Mouse (Mus musculus) midbrain, postnatal 0 days (tissue): Measurements from ENCODE around the gene Pcdh7. TPM values are rescaled to one million over a fixed set of nuclear protein-coding genes. Genes with fewer than 3 reads are reported as not detected.

Experiments
- ATAC-seq: fragments of 200-750 bp; cut with Nextera tagmentation; 2 replicates; pipeline ENCODE4 v1.8.0; 2017; ENCODE audit warnings: moderate number of reproducible peaks, mild to moderate bottlenecking, moderate TSS enrichment, moderate library complexity; ENCODE audit not compliant: low FRiP score
- DNase-seq: peaks from one replicate; pipeline ENCODE4 v3.0.0-alpha.2; 2015; ENCODE audit warnings: low spot score
- H3K27ac ChIP-seq: fragments of 300-500 bp; sonication (generic); 2 replicates; pipeline ENCODE4 v1.5.1; 2014; ENCODE audit warnings: low read depth, mild to moderate bottlenecking, low read length, mixed read lengths
- H3K27me3 ChIP-seq: fragments of 300-500 bp; sonication (generic); 2 replicates; pipeline ENCODE4 v1.6.1; 2014; ENCODE audit warnings: low read length, control low read depth, mixed read lengths; ENCODE audit not compliant: insufficient read depth
- H3K36me3 ChIP-seq: fragments of 300-500 bp; sonication (generic); 2 replicates; pipeline ENCODE4 v1.6.1; 2014; ENCODE audit warnings: low read length, control low read depth, mixed read lengths; ENCODE audit not compliant: insufficient read depth
- H3K4me1 ChIP-seq: fragments of 300-500 bp; sonication (generic); 2 replicates; pipeline ENCODE4 v1.6.1; 2014; ENCODE audit warnings: mild to moderate bottlenecking, control low read depth, antibody characterized with exemption, low read length, mixed read lengths; ENCODE audit not compliant: insufficient read depth
- H3K4me2 ChIP-seq: fragments of 300-500 bp; sonication (generic); 2 replicates; pipeline ENCODE4 v1.6.1; 2014; ENCODE audit warnings: low read depth, mild to moderate bottlenecking, low read length, mixed read lengths; ENCODE audit not compliant: poor library complexity, severe bottlenecking
- H3K4me3 ChIP-seq: fragments of 300-500 bp; sonication (generic); 2 replicates; pipeline ENCODE4 v1.5.1; 2014; ENCODE audit warnings: low read depth, mild to moderate bottlenecking, low read length, moderate library complexity
- H3K9ac ChIP-seq: fragments of 300-500 bp; sonication (generic); replicated peaks from 2 replicates; pipeline ENCODE4 v1.6.1; 2014; ENCODE audit warnings: mild to moderate bottlenecking, low read length, moderate library complexity, mixed read lengths; ENCODE audit not compliant: poor library complexity, severe bottlenecking
- H3K9me3 ChIP-seq: fragments of 300-500 bp; sonication (generic); 2 replicates; pipeline ENCODE4 v1.6.1; 2016; ENCODE audit warnings: low read length, control low read depth
- CTCF ChIP-seq: IDR thresholded peaks from 2 replicates; pipeline ENCODE4 v1.5.1; 2016; ENCODE audit warnings: antibody characterized with exemption, mild to moderate bottlenecking
- WGBS: fragments of 180-500 bp; shearing (Covaris S2); extraction: QIAGEN DNeasy Blood & Tissue Kit; methylation state at CpG from one replicate; pipeline ENCODE4 v1.1.7; 2014; 5-methylcytosine and 5-hydroxymethylcytosine counted together
- polyA plus RNA-seq: library from polyadenylated mRNA; unstranded; fragments of >200 nt; fragmentation: Nextera tagmentation; extraction: Ambion mirVana; gene quantifications from 2 replicates; pipeline ENCODE4 v1.2.1, GENCODE M21; 2015
- total RNA-seq: library from RNA; depleted of rRNA; stranded (reverse); fragments of >200 nt; gene quantifications from 2 replicates; pipeline ENCODE4 v1.2.3, GENCODE M21; 2014

The Pcdh7 gene
- total and polyA plus RNA-seq, 2 experiments from 2014 or later: 29.6 to 157 TPM

- no peaks in the 10 kb centered on the region for H3K9me3 ChIP-seq
- H3K4me2 ChIP-seq: no peak overlapping the region
- H3K36me3 ChIP-seq: no peaks in the 10 kb centered on the region
- H3K9ac ChIP-seq: no peak overlapping the region
- no peaks in the 10 kb centered on the region for H3K27me3 ChIP-seq
- H3K4me3 ChIP-seq: no peak overlapping the region
- ATAC-seq (no peak), DNase-seq (no peak)
- no peak overlapping the region for H3K27ac ChIP-seq
- no peaks in the 10 kb centered on the region; the same call in 1 of the 2 replicates for H3K4me1 ChIP-seq
- WGBS: 89% methylated on average over 4 of the region's 4 CpGs
- TF ChIP-seq CTCF: no peak
These were observed 62.8 kb downstream of the Pcdh7 start for GRCm38 (mm10) chr5:57780574-57780973.

- 80% methylated on average over 5 of the region's 5 CpGs for WGBS
- H3K27ac ChIP-seq: no peak overlapping the region
These were observed 64.2 kb downstream of the Pcdh7 start for GRCm38 (mm10) chr5:57781950-57782349.

GRCm38 (mm10) chr5:57782546-57782945 lies 64.8 kb downstream of the Pcdh7 start:
- no peak overlapping the region for H3K27ac ChIP-seq
- H3K9me3 ChIP-seq: no peaks in the 10 kb centered on the region
- DNase-seq (no peak), ATAC-seq (no peak)
- H3K4me2 ChIP-seq: no peak overlapping the region
- H3K9ac ChIP-seq: no peak overlapping the region
- no peak overlapping the region for H3K4me3 ChIP-seq
- H3K27me3 ChIP-seq: no peaks in the 10 kb centered on the region
- H3K4me1 ChIP-seq: no peaks in the 10 kb centered on the region; the same call in 1 of the 2 replicates
- no peaks in the 10 kb centered on the region for H3K36me3 ChIP-seq
- WGBS: 57% methylated on average over 3 of the region's 3 CpGs
- TF ChIP-seq CTCF: no peak

More at GRCm38 (mm10) chr5:57781950-57782349, 64.2 kb downstream of the Pcdh7 start:
- no peak for TF ChIP-seq CTCF
- Histone ChIP-seq H3K4me1 (no peaks in the 10 kb centered on the region; the same call in 1 of the 2 replicates), H3K9me3 (no peaks in the 10 kb centered on the region), H3K9ac (no peak overlapping the region), H3K4me3 (no peak overlapping the region), H3K4me2 (no peak overlapping the region), H3K27me3 (no peaks in the 10 kb centered on the region), H3K36me3 (no peaks in the 10 kb centered on the region)
- ATAC-seq (no peak), DNase-seq (no peak)

- Histone ChIP-seq H3K4me1 (peaks cover 3% of the 10 kb centered on the region; the same call in 1 of the 2 replicates), H3K4me3 (no peak overlapping the region), H3K4me2 (no peak overlapping the region), H3K9ac (no peak overlapping the region), H3K36me3 (no peaks in the 10 kb centered on the region), H3K27me3 (no peaks in the 10 kb centered on the region), H3K9me3 (no peaks in the 10 kb centered on the region), H3K27ac (no peak overlapping the region)
- no peak for DNase-seq
- no peak for ATAC-seq
- WGBS: 47% methylated on average over 4 of the region's 4 CpGs
- TF ChIP-seq CTCF: no peak
These were observed 71.2 kb downstream of the Pcdh7 start for GRCm38 (mm10) chr5:57788775-57789509.

- no peaks in the 10 kb centered on the region for H3K27me3 ChIP-seq
- no peak overlapping the region for H3K4me2 ChIP-seq
- no peak overlapping the region for H3K4me3 ChIP-seq
- no peaks in the 10 kb centered on the region for H3K36me3 ChIP-seq
- H3K9ac ChIP-seq: no peak overlapping the region
- no peaks in the 10 kb centered on the region for H3K4me1 ChIP-seq
- no peak for TF ChIP-seq CTCF
- no peak for ATAC-seq
- no peak for DNase-seq
- H3K9me3 ChIP-seq: no peaks in the 10 kb centered on the region
- no peak overlapping the region for H3K27ac ChIP-seq
These were observed 78.6 kb downstream of the Pcdh7 start for GRCm38 (mm10) chr5:57796337-57796736.

GRCm38 (mm10) chr5:57797951-57798670 lies 80.3 kb downstream of the Pcdh7 start:
- H3K36me3 ChIP-seq: no peaks in the 10 kb centered on the region
- H3K9ac ChIP-seq: no peak overlapping the region
- DNase-seq (no peak), ATAC-seq (no peak)
- WGBS: 84% methylated on average over 7 of the region's 7 CpGs
- H3K9me3 ChIP-seq: no peaks in the 10 kb centered on the region
- H3K4me2 ChIP-seq: no peak overlapping the region
- H3K4me1 ChIP-seq: no peaks in the 10 kb centered on the region
- H3K27ac ChIP-seq: no peak overlapping the region
- TF ChIP-seq CTCF: no peak
- no peaks in the 10 kb centered on the region for H3K27me3 ChIP-seq
- H3K4me3 ChIP-seq: no peak overlapping the region
